Mouse (Mus musculus): ENCODE data around the gene Pold1.

The Pold1 gene

GRCm38 (mm10) chr7:44548497-44549087, at the start of gene Pold1:
Pold1 (minus strand) TSS chr7:44548849.
- DNase-seq = peak; percentile 100

DNA sequence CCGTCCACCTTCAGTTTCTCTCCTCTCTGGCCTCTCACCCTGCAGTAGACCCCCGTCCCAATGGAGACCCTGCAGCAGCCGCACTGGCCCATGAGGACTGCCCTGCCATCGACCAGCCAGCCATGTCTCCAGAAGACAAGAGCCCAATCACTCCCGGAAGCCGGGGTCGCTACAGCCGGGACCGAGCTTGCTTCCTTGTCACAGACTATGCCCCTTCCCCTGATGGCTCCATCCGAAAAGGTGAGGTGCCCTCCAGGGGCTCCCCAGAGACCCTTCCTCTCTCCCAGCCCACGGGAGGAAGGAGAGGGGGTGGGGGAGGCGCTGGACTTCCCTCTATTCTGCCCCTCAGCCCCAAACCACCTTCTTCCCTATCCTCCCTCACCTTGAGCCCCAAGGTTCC, 49.7 kb upstream of the Pold1 start:
- DNase-seq = no peak

DNA sequence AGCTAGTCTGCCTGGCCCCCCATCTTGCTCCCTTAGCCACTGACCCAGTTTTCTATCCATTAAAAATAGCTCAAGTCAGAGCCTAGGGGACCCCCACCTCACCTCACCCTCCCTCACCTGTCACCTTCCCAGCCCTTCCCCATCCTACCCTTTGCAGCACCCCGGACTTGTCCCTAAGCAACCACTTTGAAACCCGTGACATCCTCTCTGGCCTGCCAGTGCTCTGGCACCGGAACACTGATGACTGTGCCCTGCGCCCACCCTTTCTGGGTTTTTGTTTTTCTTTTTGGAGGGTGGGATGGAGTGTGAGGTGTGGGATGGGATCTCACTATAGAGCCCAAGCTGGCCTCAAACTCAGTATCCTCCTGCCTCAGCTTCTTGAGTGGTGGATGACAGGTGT, 49.0 kb upstream of the Pold1 start:
- DNase-seq = no peak

DNA sequence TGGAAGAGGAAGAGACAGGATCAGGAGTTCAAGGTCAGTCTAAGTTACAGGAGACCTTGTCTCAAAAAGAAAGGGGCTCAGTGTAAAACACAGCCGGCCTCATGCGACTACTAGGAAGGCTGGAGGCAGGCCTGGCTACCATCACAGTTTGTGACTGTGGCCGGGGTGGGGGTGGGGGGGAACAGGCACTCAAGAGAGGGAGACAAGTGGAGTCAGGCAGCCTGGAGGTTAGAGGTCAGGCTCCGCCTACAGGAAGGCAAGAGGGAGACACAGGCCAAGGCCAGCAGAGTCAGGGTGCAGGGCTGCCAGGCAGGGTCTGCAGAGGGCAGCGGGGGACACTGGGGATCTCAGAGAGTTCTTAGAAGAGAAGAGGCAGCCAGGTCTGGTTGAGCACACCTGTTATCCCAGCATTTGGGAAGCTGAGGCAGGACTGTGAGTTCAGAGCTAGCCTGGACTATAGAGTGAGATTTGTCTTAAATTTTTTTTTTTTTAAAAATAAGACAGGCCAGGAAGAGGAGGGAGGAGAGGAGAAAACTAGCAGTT, 48.4 kb upstream of the Pold1 start:
- no peak for DNase-seq

GRCm38 (mm10) chr7:44596051-44596450, 47.4 kb upstream of the Pold1 start:
- DNase-seq = no peak

DNA sequence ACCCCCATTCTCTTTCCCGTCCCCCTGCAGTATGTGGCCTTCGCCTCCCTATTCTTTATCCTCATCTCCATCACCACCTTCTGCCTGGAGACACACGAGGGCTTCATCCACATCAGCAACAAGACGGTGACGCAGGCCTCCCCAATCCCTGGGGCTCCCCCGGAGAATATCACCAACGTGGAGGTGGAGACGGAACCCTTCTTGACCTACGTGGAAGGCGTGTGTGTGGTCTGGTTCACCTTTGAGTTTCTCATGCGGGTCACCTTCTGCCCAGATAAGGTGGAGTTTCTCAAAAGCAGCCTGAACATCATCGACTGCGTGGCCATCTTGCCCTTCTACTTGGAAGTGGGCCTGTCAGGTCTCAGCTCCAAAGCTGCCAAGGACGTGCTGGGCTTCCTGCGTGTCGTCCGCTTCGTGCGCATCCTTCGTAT, 46.5 kb upstream of the Pold1 start:
- DNase-seq = no peak

- no peak for DNase-seq
These were observed 45.6 kb upstream of the Pold1 start for GRCm38 (mm10) chr7:44594291-44594690.

- DNase-seq = peak; percentile 89
These were observed 45.1 kb upstream of the Pold1 start for GRCm38 (mm10) chr7:44593775-44594174.

GRCm38 (mm10) chr7:44593051-44593450, 44.4 kb upstream of the Pold1 start:
- no peak for DNase-seq

GRCm38 (mm10) chr7:44591348-44592116, 42.9 kb upstream of the Pold1 start:
- no peak for DNase-seq

DNA sequence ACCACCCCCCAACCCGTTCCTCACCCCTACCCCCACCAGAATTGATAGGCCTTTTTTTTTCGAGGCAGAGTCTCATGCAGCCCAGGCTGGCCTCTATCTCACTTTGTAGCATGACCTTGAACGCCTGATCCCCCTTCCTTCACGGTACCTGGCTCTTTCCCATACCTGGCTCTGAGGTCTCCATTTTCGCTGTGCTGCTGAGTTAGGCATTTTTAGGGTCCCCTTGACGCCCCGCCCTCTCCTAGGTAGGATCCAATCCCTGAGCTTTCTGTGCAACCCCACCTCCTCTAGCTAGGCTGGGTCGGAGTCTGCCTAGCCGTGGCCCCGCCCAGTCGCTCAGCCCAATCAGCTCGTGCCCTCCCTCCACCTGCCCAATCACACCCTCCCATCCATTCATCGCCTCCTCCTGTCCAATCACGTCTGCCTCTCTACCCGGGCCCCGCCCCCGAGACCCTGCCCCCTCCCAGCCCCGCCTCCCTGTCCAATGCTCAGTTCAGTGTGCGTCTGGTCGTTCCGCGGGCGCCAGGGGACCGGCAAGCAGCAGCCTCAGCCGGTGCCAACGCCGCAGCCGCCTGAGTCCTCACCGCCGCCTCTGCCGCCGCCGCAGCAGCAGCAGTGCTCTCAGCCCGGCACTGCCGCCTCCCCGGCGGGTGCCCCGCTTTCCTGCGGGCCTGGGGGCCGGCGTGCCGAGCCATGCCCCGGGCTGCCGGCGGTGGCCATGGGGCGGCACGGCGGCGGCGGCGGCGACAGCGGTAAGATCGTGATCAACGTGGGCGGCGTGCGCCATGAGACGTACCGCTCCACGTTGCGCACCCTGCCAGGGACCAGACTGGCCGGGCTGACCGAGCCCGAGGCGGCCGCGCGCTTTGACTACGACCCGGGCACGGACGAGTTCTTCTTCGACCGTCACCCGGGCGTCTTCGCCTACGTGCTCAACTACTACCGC, 42.0 kb upstream of the Pold1 start, which contains the start of gene Kcnc3:
Gene Kcnc3, plus strand, starts transcription at position 263 of the 946 bp plus-strand sequence.
- DNase-seq = peak; percentile 97

GRCm38 (mm10) chr7:44589946-44590345, 41.3 kb upstream of the Pold1 start:
- peak; percentile 66 for DNase-seq

DNA sequence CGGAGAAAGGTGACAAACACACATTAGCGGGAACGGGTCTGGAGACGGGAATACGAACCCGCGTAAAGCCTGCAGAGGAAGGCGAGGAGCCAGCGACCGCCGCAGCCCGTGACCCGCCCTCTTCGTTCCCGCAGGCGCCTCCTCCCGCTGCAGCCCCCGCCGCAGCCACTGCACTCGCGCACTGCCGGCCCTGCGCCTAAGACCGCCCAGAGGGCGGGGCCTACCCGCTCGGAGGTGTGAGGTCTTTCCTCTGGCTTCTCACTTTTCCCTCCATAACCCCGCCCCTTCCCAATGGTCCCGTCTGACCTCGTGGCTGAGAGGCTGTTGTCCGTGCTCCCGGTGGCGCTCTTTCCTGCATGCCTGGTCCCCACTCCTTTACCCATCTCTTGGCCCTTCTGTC, 40.5 kb upstream of the Pold1 start:
- DNase-seq = peak; percentile 95

GRCm38 (mm10) chr7:44588338-44588737, 39.7 kb upstream of the Pold1 start:
- no peak for DNase-seq

DNA sequence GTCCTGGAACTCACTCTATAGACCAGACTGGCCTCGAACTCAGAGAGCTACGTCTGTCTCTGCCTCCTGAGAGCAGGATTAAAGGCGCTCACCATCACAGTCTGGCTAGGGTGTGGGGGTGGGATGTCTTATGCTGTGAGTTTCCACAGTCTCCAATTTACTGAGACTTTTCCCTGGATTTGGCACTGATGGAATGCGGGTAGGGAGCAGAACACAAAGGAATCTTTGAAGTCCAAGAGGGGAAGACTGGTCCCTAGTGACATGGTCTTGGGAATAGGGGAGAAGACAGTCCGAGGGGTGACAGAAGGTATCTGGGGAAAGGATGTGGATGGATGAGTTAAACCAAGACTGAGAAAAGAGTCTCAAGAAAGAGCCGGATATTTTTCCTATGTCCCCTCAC, 39.0 kb upstream of the Pold1 start:
- DNase-seq = no peak

- DNase-seq = no peak
These were observed 38.3 kb upstream of the Pold1 start for GRCm38 (mm10) chr7:44586930-44587329.

DNA sequence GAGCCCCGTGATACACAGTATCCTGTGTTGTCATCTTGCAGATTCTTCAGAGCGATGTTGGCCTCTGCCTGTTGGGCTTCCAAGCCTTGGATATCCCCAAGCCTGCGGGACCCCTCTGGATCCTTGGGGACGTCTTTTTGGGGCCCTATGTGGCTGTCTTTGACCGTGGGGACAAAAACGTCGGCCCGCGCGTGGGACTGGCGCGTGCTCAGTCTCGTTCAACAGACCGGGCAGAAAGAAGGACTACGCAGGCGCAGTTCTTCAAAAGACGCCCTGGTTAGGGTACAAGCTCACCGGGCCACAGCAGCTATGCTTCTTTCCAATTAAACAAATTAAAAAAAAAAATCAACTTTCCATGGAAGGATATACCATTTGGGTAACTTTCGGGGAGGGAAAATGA, 37.9 kb upstream of the Pold1 start:
- DNase-seq = no peak

DNA sequence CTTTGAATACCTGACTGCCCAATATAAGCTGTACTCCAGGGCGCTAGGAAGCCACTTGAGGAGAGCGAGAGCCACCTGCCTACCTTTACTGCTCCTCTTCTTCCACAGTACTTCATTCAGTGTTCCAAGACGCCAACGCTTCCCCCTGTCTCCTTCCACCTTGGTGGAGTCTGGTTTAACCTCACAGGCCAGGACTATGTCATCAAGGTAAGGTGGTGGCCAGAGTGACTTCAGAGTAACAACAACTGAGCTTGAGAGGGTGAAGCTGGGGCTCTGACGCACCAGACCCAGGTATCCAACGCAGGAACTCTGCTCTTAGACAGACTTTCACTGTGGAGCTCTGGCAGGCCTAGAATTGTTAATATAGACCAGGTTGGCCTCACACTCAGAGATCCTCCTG, 37.0 kb upstream of the Pold1 start:
- DNase-seq = no peak

- DNase-seq = no peak
These were observed 36.3 kb upstream of the Pold1 start for GRCm38 (mm10) chr7:44584921-44585320.

DNA sequence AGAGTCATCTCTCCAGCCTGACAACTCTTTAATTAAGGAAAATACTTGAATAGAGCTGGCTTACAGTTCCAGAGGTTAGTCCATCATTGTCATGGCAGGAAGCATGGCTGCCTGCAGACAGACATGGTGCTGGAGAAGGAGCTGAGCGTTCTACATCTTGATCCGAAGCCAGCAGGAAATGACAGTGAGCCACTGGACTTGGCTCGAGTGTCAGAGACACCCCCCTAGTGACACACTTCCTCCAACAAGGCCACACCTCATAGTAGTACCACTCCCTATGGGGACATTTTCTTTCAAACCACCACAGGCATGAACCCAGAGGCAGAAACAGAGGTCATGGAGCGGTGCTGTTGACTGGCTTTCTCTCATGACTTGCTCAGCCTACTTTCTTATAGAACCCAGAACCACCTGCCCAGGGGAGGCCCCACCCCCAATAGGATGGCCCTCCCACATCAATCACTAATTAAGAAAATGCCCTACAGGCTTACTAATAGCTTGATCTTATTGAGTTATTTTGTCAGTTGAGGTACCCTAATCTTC, 35.7 kb upstream of the Pold1 start:
- no peak for DNase-seq

DNA sequence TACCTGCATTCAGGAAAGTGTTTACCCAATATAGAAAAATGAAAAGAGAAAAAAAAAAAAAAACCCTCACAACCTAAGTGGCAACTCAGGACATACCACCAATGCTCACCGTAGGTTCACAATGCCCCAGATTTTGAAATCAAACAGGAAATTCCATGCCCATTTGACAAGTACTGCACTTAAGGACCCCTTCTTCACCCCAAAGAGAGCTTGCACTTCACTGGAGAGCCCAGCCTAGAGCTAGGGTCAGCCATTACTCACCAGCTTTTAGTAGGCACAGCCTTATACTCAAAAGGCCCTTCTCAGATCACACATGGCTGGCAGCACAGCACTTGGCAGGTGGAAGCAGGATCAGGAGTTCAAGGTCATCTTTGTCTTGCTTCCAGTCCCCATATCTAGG, 34.5 kb upstream of the Pold1 start:
- no peak for DNase-seq

- no peak for DNase-seq
These were observed 34.1 kb upstream of the Pold1 start for GRCm38 (mm10) chr7:44582709-44583108.

GRCm38 (mm10) chr7:44581637-44582036, 33.0 kb upstream of the Pold1 start:
- DNase-seq = no peak

All from kidney, adult 9 months (tissue).